Mouse (Mus musculus): Measurements from ENCODE around the gene Cdk2ap2. TPM values are rescaled to one million over a fixed set of nuclear protein-coding genes. Genes with fewer than 3 reads are reported as not detected.
"Not testable (repeated sequence)": the region's sequence is repeated elsewhere in the genome, so short reads cannot be mapped to it uniquely, and the experiment has no call there.

Cdk2ap2 gene
- total RNA-seq (2022) = 100 to 1,000 TPM; 100 to 146 (median 129) TPM

DNA sequence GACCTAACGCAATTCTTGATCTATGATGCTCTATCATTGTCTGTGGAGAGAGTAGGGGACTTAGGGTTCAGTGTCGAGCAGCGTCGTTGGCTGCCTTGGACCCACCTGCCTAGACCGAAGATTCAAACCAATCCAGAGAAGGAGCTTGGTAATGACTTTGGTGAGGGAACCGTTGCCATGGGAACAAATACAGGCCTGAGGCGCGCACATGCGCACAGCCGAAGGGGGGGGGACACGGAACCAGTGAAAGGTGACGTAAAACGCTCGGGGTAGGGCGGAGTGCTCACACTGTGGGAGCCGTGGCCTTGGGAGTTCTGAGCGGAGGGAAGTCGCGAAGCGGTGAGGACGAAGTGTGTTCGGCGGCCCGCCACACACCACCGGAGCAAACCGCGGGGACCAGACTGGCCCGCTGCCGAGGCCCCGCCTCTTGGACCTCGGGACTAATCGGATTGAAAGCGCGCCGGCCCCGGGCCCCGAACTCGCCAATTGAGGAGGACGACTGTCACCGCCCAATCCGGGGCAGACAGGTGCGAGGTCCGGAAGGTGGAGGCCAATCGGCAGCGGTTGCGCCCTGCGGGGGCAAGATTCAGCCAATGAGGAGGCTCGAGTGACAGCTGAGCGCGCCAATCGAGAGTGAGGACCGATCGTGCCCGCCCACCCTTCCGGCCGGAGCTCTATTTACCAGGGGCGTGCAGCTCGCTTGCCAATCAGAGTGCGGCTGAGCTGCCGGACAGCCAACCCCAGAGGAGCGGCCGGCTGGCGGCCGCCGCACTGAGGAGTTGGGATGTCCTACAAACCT lies at the start of gene Cdk2ap2:
Gene Cdk2ap2, plus strand, starts transcription at position 541 of the 799 bp plus-strand sequence.
- peak; percentile 99 for DNase-seq

DNA sequence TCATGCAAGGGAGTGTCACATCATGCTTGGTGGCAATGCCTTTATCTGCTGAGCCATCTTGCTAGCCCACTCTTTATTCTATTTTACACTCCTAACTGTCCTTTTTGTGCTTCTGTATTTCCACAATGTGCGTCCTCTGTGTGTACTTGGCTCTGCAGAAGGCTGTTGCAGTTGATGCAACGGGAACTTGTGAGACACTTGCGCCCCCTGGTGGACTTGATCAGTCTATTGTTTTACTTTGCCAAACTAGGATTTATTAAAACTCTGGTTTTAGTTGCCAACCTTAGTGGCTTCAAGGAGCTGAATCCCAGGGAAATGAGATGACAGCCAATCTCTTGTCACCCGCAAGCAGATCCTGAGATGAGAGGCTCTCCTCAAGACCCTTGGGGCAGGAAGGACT lies 49.1 kb upstream of the Cdk2ap2 start:
- peak; percentile 65 for DNase-seq

DNA sequence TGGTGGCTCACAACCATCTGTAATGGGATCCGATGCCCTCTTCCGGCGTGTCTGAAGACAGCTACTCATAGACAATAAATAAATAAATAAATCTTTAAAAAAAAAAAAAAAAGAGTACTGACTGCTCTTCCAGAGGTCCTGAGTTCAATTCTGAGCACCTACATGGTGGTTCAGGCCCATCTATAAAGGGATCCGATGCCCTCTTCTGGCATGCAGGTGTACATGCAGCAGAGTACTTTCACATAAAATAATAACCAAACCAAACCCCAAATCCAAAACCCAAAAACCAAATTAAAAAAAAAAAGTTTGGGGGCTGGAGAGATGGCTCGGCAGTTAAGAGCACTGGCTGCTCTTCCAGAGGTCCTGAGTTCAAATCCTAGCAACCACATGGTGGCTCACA lies 47.9 kb upstream of the Cdk2ap2 start:
- not testable (repeated sequence) for DNase-seq

DNA sequence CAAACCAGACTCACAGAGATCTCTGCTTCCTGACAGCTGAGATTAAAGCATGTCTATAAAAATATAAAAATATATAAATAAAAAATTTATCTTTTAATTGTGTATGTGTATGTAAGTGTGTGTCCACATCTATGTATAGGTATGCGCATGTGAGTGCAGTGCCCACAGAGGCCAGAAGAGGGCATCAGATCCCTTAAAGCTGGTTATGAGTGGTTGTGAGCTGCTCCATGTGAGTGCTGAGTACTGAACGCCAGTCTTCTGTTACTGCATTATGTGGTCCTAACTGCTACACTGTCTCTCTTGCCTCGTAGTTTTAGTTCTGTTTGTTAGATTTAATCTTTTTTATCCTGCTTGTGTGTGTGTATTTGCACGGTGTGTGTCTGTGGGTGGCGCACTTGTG lies 46.0 kb upstream of the Cdk2ap2 start:
- no peak for DNase-seq

DNA sequence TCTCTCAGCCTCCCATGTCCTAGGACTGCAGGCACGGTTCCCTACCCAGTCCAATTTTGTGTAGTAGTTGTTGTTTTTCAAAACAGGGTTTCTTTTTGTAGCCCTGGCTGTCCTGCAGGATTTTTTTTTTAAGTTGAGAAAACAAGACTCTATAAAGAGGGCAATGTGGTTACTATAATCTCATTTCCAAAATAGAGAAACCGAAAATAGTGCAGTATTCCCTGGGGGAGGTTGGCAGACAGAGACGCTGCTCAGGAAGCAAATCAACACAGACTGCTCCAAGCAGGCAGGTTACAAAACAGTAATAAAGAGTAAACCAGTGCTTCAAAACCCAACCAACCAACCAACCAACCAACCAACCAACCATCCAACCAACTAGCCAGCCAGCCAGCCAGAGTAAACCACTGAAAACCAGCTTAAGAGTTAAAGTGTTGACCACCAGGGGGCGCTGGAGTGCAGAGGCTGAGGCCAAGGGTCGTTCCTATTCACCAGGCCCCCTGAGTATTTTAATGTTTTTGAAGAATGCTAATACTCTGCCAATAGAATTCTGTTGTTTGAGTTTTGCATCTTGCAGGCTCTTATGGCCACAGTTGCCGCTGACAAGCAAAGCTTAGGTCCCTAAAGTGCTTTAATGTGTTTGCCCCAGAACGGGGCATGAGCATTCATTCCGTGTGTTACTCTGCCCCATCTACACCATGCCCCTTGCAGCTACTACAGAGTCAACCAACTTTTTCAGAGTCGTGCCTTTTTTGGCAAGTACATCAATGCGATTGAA lies 45.1 kb upstream of the Cdk2ap2 start:
- DNase-seq = no peak

DNA sequence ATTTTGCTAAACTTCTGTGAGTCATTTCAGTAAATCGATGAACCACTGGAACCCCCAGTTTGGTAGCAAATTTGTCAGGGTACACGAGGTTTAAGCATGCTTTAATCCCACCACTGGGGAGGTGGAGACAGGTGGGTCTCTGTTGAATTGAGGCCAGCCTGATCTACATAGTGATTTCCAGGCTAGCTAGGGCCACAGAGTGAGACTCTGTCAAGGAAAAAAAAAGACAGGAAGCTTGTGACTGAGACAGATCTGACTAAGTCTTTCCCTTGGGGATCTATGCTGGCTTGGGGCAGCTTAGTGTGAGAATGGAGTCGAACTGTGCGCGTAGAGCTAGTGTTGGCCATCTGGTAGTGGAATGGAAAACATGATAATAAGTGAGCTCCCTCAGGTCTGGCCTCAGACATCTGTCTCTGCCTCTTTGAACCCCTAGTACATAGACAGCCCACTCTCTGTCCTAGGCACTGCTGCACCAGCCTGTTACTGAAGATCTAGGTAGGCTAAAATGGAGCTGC lies 44.4 kb upstream of the Cdk2ap2 start:
- DNase-seq = no peak

DNA sequence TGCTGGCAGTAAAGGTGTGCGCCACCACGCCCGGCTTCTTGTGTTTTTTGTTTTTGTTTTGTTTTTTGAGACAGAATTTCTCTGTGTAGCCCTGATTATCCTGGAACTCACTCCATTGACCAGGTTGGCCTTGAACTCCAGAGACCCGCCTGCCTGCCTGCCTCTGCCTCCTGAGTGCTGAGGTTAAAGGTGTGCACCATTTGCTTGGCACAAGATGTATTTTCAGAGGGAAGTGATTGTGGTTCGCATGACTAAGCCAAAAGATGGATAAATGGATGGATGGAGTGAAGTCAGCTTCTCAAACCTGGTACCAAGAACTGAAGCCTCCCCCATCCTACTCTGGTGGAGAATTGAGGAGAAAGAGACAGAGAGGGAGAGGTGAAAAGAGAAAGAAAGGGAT lies 42.4 kb upstream of the Cdk2ap2 start:
- DNase-seq = no peak

DNA sequence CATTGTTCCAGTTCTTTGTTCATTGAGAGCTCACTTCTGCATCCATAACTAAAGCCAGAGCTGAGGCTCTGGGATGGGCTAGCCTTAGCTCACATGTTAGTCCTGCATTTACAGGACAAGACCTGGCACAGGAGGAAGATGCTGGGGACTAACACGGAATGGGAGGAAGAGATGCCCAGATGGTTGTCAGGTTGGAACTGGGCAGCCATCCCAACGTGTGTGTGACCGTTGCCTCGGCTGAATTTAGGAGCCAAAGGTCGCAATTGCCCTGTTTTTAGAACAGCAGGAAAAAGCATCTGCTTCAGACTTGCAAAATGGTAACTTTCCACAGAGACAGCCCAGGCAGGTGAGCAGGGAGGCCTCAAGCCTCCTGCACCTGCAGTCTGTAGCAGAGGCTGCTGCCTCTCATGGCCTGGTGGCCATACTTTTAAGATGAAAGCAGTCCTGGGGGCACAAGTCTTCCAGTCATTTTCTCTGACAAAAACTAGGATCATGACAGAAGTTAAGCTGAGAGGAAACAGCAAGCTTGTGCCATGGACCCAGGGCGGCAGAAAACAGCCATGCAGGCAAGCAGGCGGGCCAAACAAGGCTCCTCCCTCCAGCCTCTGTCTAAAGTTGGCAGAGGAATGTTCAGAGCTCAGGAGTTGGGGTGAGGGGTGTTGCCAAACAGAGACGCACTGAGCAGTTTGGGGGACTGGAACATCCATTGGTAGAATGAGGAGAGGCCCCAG lies 41.6 kb upstream of the Cdk2ap2 start:
- DNase-seq = no peak

DNA sequence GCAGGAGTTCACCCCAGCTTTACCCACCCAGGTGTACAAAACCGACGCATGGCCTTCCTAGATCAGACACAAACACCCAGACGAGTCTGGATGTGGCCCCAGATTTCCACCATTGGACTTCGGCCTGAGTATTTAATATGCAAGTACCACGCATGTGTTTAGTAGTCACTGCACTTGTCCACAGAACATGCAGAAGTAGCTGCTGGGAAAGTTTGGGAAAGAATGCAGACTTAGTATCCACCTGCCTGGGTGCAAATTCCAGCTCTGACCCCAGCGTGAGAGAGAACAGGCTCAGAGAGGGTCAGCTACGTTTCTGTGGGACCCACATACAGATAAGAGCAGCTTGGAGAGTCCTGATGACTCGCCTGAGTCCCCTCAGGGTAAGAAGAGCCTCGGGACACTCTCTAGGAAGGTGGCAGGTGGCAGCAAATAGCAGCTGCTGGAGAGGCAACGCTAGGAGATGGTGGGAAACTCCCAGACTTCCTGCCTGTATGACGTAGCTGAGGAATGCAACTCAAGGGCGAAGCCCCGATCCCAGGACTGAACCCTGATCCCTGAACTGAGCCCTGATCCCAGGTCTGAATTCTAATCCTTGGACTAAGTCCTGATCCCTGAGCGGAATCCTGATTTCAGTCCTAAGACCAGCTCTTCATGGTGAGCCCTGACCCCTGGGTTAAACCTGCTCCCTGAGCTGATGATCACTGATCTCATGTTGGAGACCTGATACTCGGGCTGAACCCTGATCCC lies 40.9 kb upstream of the Cdk2ap2 start:
- no peak for DNase-seq

DNA sequence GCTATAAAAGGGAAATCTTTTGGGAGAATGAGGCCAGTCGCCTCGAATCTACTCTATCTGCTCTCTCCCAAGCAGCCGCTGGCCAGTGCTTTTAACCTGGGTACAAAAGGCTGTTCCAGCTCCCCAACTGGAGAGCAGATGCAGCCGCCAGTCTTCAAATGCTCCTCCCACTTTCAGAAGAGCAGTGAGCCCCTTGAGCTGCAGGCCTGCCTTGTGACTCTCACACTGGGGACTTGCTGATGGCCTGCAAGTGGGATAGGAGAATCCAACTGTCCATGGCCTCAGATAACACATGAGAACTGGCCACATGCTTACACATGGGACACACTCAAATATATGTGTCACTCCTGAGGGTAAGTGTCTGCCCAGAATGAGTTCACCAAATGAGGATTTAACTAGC lies 40.3 kb upstream of the Cdk2ap2 start:
- no peak for DNase-seq

DNA sequence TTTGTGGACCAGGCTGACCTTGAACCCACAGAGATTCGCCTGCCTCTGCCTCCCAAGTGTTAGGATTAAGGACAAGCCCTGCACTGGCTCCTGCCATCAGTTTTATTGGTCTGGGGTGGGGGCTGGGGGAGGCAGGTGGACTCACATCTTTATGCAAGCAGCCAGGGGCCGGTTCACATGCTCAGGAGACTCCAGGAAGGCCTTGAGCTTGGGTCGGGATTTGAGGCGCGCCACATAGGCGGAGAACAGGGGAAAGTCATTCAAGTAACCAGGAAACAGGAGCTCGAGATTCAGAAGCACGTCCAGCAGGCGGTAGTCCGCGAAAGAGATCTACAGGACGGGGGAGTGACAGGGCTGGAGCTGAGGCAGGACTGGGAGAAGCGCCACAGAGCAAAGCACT lies 39.6 kb upstream of the Cdk2ap2 start:
- DNase-seq = no peak

DNA sequence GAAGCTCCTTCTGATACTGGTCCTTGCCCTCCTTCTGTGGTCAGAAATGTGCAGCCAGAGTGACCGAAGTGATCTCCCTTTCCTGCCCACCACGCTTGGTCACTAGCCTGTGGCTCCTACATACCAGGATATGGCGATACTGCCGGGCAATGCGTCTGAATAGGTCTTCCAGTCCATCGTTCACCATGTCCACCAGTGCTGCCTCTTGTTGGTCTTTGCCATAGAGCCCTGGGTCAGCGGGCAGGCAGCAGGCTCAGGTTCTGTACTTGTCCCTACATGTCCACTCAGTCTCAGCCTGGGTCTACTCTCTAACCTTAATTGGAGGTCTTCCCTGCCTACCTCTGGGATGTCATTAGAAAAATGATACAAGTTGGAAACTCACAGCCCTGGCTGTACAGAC lies 39.0 kb upstream of the Cdk2ap2 start:
- no peak for DNase-seq

DNA sequence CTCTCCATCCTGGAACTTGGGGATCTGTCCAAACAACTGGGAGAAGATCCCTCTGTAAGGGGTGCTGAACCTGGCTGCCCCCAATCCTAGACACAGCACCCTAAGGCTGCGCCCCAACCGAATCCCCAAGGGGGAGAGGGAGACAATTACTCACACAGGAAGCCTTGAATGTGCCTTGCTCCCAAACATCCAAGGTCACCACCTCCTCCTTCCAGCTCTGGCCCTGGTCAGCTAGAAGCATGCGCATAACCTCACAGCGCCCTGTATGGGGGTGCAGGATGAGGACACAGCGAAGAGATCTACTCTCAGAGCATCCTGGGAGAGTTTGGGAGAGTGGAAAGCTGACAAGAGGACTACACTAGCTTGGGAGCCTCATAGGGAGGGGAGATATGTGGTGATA lies 38.4 kb upstream of the Cdk2ap2 start:
- DNase-seq = peak; percentile 62

DNA sequence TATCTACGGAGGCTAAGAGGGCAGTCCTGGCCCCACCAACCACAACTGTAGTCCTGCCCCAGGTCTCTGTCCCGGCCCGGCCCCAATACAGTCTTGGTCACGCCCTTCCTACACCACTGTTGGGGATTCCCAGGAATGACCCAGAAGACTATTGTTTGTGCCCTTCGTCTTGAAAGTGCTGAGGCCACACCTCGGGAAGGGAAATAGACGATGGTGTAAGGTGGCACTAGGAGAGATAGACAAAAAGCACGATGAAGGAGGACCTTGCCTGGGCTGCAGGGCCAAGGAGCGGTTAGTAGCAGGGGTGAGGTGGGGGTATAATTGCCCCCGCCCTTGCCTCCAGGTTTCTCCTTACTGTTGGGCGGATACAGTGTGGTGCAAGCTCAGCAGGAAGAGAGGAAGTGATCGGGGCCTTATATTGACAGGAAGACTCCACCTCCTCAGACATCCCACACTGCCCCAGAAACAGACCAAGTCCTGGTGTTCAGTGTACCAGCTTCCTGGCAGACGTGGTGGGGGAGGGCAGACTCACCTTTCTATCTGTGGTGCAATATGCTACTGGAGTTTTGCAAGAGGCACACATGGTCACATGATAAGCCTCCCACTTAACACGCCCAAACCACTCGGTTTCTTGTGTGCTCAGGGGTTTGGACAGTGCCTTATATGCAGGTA lies 37.8 kb upstream of the Cdk2ap2 start, which contains the start of gene Gstp3:
Gene Gstp3, minus strand, starts transcription at position 501 of the 672 bp plus-strand sequence.
- DNase-seq = no peak

DNA sequence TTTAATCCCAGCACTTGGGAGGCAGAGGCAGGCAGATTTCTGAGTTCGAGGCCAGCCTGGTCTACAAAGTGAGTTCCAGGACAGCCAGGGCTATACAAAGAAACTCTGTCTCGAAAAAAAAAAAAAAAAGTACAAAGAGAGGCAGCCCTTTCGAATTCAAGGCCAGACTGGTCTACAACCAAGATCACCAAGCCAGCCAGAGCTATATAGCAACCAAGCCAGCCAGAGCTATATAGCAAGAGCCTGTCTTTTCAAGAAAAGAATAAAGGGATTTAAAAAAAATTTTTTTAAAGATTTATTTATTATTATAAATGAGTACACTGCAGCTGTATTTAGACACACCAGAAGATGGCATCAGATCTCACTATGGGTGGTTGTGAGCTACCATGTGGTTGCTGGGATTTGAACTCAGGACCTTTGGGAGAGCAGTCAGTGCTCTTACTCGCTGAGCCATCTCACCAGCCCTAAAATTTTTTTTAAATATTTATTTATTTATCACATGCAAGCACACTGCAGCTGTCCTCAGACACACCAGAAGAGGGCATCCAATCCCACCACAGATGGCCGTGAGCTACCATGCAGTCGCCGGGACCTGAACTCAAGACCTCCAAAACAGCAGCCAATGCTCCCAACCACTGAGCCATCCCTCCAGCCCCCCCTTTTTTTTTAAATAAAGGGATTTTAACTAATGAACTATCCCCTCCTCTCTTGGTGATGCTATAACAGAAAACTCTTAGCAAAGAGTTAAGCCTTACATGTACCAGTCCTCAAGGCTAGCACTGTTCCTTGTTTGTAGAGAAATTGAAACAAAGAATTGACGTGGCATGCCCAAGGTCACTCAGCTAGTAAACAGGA lies 36.7 kb upstream of the Cdk2ap2 start:
- not testable (repeated sequence) for DNase-seq

DNA sequence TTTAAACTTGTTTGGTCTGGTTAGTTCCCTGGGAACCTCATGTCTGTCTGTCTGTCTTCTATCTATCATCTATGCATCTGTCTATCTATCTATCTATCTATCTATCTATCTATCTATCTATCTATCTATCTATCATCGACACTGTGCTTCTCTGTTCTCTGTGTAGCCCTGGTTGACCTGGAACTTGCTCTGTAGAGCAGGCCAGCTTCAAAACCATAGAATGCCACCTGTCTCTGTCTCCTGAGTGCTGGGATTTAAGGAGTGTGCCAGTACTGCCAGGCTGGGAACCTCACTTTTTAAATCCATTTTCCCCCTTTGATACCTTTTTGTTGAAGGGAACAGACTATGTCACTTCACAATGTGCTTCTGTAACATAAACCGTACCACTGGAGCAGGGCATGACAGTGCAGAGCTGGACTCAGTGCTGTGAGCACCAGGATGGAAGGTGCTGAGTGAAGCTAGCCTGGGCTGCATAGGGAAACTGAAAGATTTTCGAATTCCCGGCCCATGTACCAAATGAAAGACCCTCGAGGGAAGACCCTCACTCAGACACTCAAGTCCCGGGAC lies 36.0 kb upstream of the Cdk2ap2 start:
- DNase-seq = no peak

DNA sequence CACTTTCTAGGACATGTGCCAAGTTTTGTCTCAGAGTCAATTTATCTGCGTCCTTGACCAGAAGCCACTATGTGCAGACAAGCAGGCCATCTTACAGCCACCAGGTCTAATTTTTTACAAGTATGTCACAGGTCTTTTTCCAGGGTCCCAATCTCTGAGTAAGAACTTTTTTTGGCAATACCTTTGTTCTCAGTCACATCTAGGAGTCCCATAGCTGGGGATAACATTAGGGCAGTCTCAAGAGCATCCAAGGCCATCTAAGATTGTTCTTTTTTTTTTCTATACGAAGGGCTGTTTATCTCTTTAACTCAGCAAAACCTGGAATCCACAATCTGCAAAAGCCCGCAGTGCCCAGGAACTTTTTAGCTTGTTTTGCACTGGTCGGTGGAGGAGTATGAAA lies 33.6 kb upstream of the Cdk2ap2 start:
- not testable (repeated sequence) for DNase-seq

DNA sequence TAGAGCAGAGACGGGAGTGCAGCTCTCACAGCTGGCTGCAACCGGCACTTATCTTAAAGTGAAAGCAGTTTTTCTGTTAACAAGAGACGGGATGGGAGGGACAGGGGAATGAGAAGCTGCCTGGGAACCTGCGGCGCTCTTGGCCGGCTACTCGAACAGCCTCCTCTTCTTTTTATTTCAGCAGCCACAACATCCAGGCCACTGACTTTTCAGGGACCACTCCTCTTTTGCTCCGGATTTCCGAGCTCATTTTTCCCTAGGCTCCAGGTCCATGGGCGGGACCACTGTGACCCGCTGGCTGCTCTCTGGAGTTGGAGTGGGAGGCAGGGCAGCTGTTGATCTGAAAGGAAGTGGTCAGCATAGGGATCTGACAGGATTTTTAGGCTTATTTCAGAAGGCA lies 32.5 kb upstream of the Cdk2ap2 start:
- DNase-seq = not testable (repeated sequence)

DNA sequence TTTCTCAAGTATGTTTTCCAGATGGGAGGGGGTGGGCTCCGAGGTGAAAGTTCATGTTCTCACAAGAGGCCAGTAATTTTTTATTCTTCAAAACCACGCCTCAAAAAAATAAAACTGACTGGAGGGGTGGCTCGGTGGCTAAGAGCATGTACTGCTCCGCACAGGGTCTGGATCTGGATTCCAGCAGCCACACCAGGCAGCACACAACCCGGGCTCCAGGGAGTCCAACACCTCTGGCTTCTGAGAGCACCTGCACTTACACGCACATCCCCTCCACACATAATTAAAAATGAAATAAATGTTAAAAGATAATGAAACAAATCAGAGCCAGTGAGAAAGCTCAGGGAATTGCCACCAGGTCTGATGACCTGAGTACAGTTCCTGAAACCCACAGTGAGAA lies 30.7 kb upstream of the Cdk2ap2 start:
- DNase-seq = no peak

DNA sequence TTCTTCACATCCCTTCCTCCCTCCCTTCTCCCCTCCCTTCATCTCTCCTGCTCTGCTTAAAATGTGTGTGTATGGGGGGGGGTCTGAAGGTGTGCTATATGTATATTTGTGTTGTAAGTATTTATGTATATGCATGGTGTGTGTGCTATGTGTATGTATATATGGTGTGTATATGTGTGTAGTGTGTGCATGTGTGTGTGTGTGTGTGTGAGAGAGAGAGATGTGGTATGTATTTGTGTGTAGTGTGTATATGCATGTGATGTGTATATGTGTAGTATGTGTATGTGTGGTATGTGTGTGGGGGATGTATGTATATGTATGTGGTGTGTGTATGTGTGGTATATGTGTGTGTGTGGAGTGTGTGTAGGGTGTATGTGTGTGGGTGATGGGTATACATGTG lies 30.1 kb upstream of the Cdk2ap2 start:
- no peak for DNase-seq

All from adrenal gland, adult 8-10 months (tissue).